Mouse (Mus musculus): ENCODE results near the gene Lrrc9. TPM values are rescaled to one million over a fixed set of nuclear protein-coding genes. Genes with fewer than 3 reads are reported as not detected.

The Lrrc9 gene
- total RNA-seq, 2 experiments from 2014 or later, result 2.5 TPM

GRCm38 (mm10) chr12:72532303-72532702, 90.6 kb downstream of the Lrrc9 start:
- no peak for DNase-seq (ENCODE audit: extremely low spot score in 1 of 2, low spot score in 2 of 2)
- TF ChIP-seq CTCF (IDR thresholded peaks at IDR 0.05), result no peak
- H3K27ac ChIP-seq, result no peak overlapping the region
- intact Hi-C loops (cut with DNase I), result no loop called here
- no peak overlapping the region for H3K4me3 ChIP-seq

- no peak overlapping the region for H3K27ac ChIP-seq
- no peak for TF ChIP-seq CTCF (IDR thresholded peaks at IDR 0.05)
- intact Hi-C loops (cut with DNase I), result no loop called here
Measured at GRCm38 (mm10) chr12:72533986-72534385, 92.3 kb downstream of the Lrrc9 start.

GRCm38 (mm10) chr12:72535599-72535998, 93.9 kb downstream of the Lrrc9 start:
- Histone ChIP-seq H3K27ac (peak overlapping the region; percentile 87), H3K4me3 (peak overlapping the region; percentile 91)
- DNase-seq (ENCODE audit: extremely low spot score in 1 of 2, low spot score in 2 of 2), result peak in 1 of 2 experiments; percentile 15
- TF ChIP-seq CTCF (IDR thresholded peaks at IDR 0.05), result no peak
- intact Hi-C loops (cut with DNase I), result loop anchor here (5.0 kb wide), 2 partner anchors 127 to 227 kb away; partner anchors contain the start of gene Dhrs7

More at GRCm38 (mm10) chr12:72533986-72534385, 92.3 kb downstream of the Lrrc9 start:
- no peak for DNase-seq (ENCODE audit: extremely low spot score in 1 of 2, low spot score in 2 of 2)
- no peak overlapping the region for H3K4me3 ChIP-seq

- H3K27ac ChIP-seq, result peak within 1 kb of the TSS; percentile 87
- intact Hi-C loops (cut with DNase I), result loop anchor here (5.0 kb wide), 2 partner anchors 126 to 226 kb away; partner anchors contain the start of gene Dhrs7
- peak; percentile 95 to 96 for DNase-seq (ENCODE audit: extremely low spot score in 1 of 2, low spot score in 2 of 2)
- H3K4me3 ChIP-seq, result peak within 1 kb of the TSS; percentile 91
- no peak; the same call in 1 of the 2 replicates for TF ChIP-seq CTCF (IDR thresholded peaks at IDR 0.05)
Measured at GRCm38 (mm10) chr12:72536021-72536597, 94.4 kb downstream of the Lrrc9 start, which contains the start of gene Pcnx4. Gene Pcnx4, plus strand, starts transcription at chr12:72536383.

- intact Hi-C loops (cut with DNase I), result loop anchor here (5.0 kb wide), 2 partner anchors 124 to 224 kb away; partner anchors contain the start of gene Dhrs7
- Histone ChIP-seq H3K27ac (no peak overlapping the region), H3K4me3 (no peak overlapping the region)
- no peak for TF ChIP-seq CTCF (IDR thresholded peaks at IDR 0.05)
- peak; percentile 31 to 33 for DNase-seq (ENCODE audit: extremely low spot score in 1 of 2, low spot score in 2 of 2)
Measured at GRCm38 (mm10) chr12:72538571-72538970, 96.9 kb downstream of the Lrrc9 start.

- Histone ChIP-seq H3K4me3 (no peak overlapping the region), H3K27ac (no peak overlapping the region)
- no peak for TF ChIP-seq CTCF (IDR thresholded peaks at IDR 0.05)
- DNase-seq (ENCODE audit: extremely low spot score in 1 of 2, low spot score in 2 of 2), result no peak
- intact Hi-C loops (cut with DNase I), result no loop called here
Measured at GRCm38 (mm10) chr12:72554347-72554746, 112.7 kb downstream of the Lrrc9 start.

- intact Hi-C loops (cut with DNase I), result no loop called here
- H3K4me3 ChIP-seq, result no peak overlapping the region
- TF ChIP-seq CTCF (IDR thresholded peaks at IDR 0.05), result no peak
Measured at GRCm38 (mm10) chr12:72564281-72564795, 122.7 kb downstream of the Lrrc9 start.

More at GRCm38 (mm10) chr12:72564281-72564795, 122.7 kb downstream of the Lrrc9 start:
- DNase-seq (ENCODE audit: extremely low spot score in 1 of 2, low spot score in 2 of 2), result no peak
- no peak overlapping the region for H3K27ac ChIP-seq

Small RNAs within 50 kb of the gene (microRNA-seq; reads per million reads assigned to microRNA genes)
- gene Gm44392, result 0 reads per million in 2 experiments

Other genes with a start within 250 kb of the Lrrc9 start
- 1,000 to 10,000 TPM; 1,445 to 1,455 TPM for gene Rtn1, start 32.8 kb upstream of the Lrrc9 start, total RNA-seq (2021)
- gene Pcnx4, start 94.5 kb downstream of the Lrrc9 start, total RNA-seq (2021), result 10 to 100 TPM; 30.2 to 32.8 TPM
- gene Gm4756, start 207.8 kb downstream of the Lrrc9 start, total RNA-seq (2021), result not detected
- gene Dhrs7, start 223.0 kb downstream of the Lrrc9 start, total RNA-seq (2021), result 10 to 100 TPM; 41.4 to 42.2 TPM